Mouse (Mus musculus) spleen, adult 2 months (tissue): Measurements from ENCODE around the gene Pnmal1. TPM values are rescaled to one million over a fixed set of nuclear protein-coding genes. Genes with fewer than 3 reads are reported as not detected.

ENCODE experiments used
- DNase-seq, 2 experiments: peaks; one replicate each; pipeline versions ENCODE4 v3.0.0 to v3.0.0-alpha.2; 2012 to 2021; ENCODE audit warnings: low spot score in 2 of 2, low read depth in 1 of 2
- H3K27ac ChIP-seq: fragments of 200-500 bp; 2 replicates; pipeline ENCODE4 v1.5.1; 2012; ENCODE audit warnings: low read length, inconsistent platforms; ENCODE audit not compliant: insufficient read depth
- H3K27me3 ChIP-seq: fragments of 200-500 bp; 2 replicates; pipeline ENCODE4 v1.6.1; 2012; ENCODE audit warnings: mild to moderate bottlenecking, moderate library complexity, low read length, inconsistent platforms; ENCODE audit not compliant: control insufficient read depth, insufficient read depth
- H3K36me3 ChIP-seq: fragments of 200-500 bp; 2 replicates; pipeline ENCODE4 v1.6.1; 2012; ENCODE audit warnings: mild to moderate bottlenecking, low read length, inconsistent platforms; ENCODE audit not compliant: control insufficient read depth, insufficient read depth
- H3K4me1 ChIP-seq: fragments of 200-500 bp; 2 replicates; pipeline ENCODE4 v1.6.1; 2011; ENCODE audit warnings: inconsistent platforms; ENCODE audit not compliant: control insufficient read depth, insufficient read depth, insufficient read length
- H3K4me3 ChIP-seq: fragments of 200-500 bp; 2 replicates; pipeline ENCODE4 v1.5.1; 2011; ENCODE audit warnings: mild to moderate bottlenecking, inconsistent platforms; ENCODE audit not compliant: insufficient read depth, insufficient read length; ENCODE audit errors: extremely low read depth
- CTCF ChIP-seq: fragments of 200-500 bp; IDR thresholded peaks from 2 replicates; pipeline ENCODE4 v1.5.1; 2011; ENCODE audit warnings: mild to moderate bottlenecking, inconsistent platforms; ENCODE audit not compliant: insufficient read depth, insufficient read length, insufficient replicate concordance; ENCODE audit errors: extremely low read depth
- POLR2A ChIP-seq: fragments of 200-500 bp; IDR thresholded peaks from 2 replicates; pipeline ENCODE4 v1.6.1; 2011; ENCODE audit warnings: low read depth, low read length, inconsistent platforms
- WGBS: fragments of 180-500 bp; shearing (Covaris S2); methylation state at CpG from one replicate; pipeline ENCODE4 v1.1.7; 2018; 5-methylcytosine and 5-hydroxymethylcytosine counted together
- polyA plus RNA-seq: library from polyadenylated mRNA; depleted of rRNA; stranded (reverse); fragments of >200 nt; gene quantifications from 2 replicates; pipeline ENCODE4 v1.2.3, GENCODE M21; 2012

Gene Pnmal1
- polyA plus RNA-seq, 1 experiment = not detected

GRCm38 (mm10) chr7:16956410-16957265, 2.8 kb upstream of the Pnmal1 start:
- WGBS = 82% methylated on average over 15 of the region's 15 CpGs
- TF ChIP-seq POLR2A (no peak), CTCF (no peak)
- Histone ChIP-seq H3K36me3 (no peaks in the 10 kb centered on the region), H3K27ac (no peak overlapping the region), H3K4me1 (no peaks in the 10 kb centered on the region), H3K27me3 (no peaks in the 10 kb centered on the region), H3K4me3 (no peak overlapping the region)
- DNase-seq = no peak

GRCm38 (mm10) chr7:16961678-16962077, 2.2 kb downstream of the Pnmal1 start:
- Histone ChIP-seq H3K27ac (no peak overlapping the region), H3K36me3 (no peaks in the 10 kb centered on the region), H3K4me3 (no peak overlapping the region), H3K27me3 (no peaks in the 10 kb centered on the region), H3K4me1 (no peaks in the 10 kb centered on the region)
- no peak for DNase-seq
- TF ChIP-seq POLR2A = no peak
- no peak for TF ChIP-seq CTCF
- WGBS = 71% methylated on average over 5 of the region's 5 CpGs

GRCm38 (mm10) chr7:16968414-16968813, 8.9 kb downstream of the Pnmal1 start:
- no peak overlapping the region for H3K27ac ChIP-seq
- 87% methylated on average over 6 of the region's 6 CpGs for WGBS
- H3K4me1 ChIP-seq = no peaks in the 10 kb centered on the region
- DNase-seq = no peak
- TF ChIP-seq CTCF = no peak
- no peak for TF ChIP-seq POLR2A
- H3K36me3 ChIP-seq = no peaks in the 10 kb centered on the region
- no peak overlapping the region for H3K4me3 ChIP-seq
- no peaks in the 10 kb centered on the region for H3K27me3 ChIP-seq

GRCm38 (mm10) chr7:16971160-16971559, 11.7 kb downstream of the Pnmal1 start:
- no peak for TF ChIP-seq CTCF
- 35% methylated on average over 3 of the region's 3 CpGs for WGBS
- Histone ChIP-seq H3K4me1 (no peaks in the 10 kb centered on the region), H3K4me3 (no peak overlapping the region), H3K27ac (no peak overlapping the region), H3K27me3 (no peaks in the 10 kb centered on the region), H3K36me3 (no peaks in the 10 kb centered on the region)
- no peak for DNase-seq

- no peak overlapping the region for H3K27ac ChIP-seq
- H3K4me1 ChIP-seq = no peaks in the 10 kb centered on the region
- DNase-seq = no peak
- no peak for TF ChIP-seq POLR2A
- no peak for TF ChIP-seq CTCF
- no peak overlapping the region for H3K4me3 ChIP-seq
- H3K27me3 ChIP-seq = no peaks in the 10 kb centered on the region
- 62% methylated on average over 6 of the region's 6 CpGs for WGBS
- H3K36me3 ChIP-seq = no peaks in the 10 kb centered on the region
These were observed 14.5 kb downstream of the Pnmal1 start for GRCm38 (mm10) chr7:16974018-16974417.

- no peak for TF ChIP-seq CTCF
- no peak for TF ChIP-seq POLR2A
- Histone ChIP-seq H3K4me1 (no peaks in the 10 kb centered on the region), H3K36me3 (no peaks in the 10 kb centered on the region), H3K27ac (no peak overlapping the region), H3K27me3 (no peaks in the 10 kb centered on the region), H3K4me3 (no peak overlapping the region)
- no peak for DNase-seq
- 83% methylated on average over 8 of the region's 8 CpGs for WGBS
These were observed 16.8 kb downstream of the Pnmal1 start for GRCm38 (mm10) chr7:16976298-16976697.

GRCm38 (mm10) chr7:16978173-16978572, 18.7 kb downstream of the Pnmal1 start:
- TF ChIP-seq POLR2A (no peak), CTCF (no peak)
- no peak overlapping the region for H3K27ac ChIP-seq
- no peaks in the 10 kb centered on the region for H3K36me3 ChIP-seq
- no peaks in the 10 kb centered on the region for H3K27me3 ChIP-seq
- H3K4me3 ChIP-seq = no peak overlapping the region
- no peak for DNase-seq
- 73% methylated on average over 6 of the region's 6 CpGs for WGBS
- no peaks in the 10 kb centered on the region; the same call in 1 of the 2 replicates for H3K4me1 ChIP-seq
